Mouse (Mus musculus) 3T3-L1 (cell line): ENCODE measurements at regions not wholly inside any gene's neighbourhood (a gene's known extent, or its start where the extent isn't known, plus 50 kb on each side); places are given as distances from the start of the nearest gene placed in this dataset.
A peak's percentile ranks its signal among the peaks of the same experiment; 100 is the strongest.
"Not testable (repeated sequence)": the region's sequence is repeated elsewhere in the genome, so short reads cannot be mapped to it uniquely, and the experiment has no call there.

Source experiments
- DNase-seq: peaks from one replicate; pipeline ENCODE4 v3.0.0-alpha.2; 2015; ENCODE audit warnings: low read depth, low spot score

DNA sequence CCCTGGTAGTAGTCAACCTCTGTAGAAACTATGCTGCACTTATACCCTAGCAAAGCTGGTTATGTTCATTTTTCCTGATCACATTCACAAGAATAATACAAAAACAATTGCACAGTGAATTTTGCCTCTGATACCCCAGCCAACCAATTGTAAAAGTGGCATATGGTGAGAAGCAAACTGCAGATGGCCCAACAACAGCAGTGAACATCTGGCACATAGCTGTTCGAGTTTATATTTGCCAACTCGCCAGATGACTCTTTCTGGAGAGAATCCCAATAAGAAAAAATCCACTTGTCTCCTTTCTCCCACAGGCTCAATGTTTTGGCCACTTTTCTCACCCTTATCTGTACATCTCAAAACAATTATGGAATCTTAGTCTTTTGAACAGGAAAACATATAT is 196.5 kb upstream of the Grik2 start:
- peak; percentile 9 for DNase-seq

DNA sequence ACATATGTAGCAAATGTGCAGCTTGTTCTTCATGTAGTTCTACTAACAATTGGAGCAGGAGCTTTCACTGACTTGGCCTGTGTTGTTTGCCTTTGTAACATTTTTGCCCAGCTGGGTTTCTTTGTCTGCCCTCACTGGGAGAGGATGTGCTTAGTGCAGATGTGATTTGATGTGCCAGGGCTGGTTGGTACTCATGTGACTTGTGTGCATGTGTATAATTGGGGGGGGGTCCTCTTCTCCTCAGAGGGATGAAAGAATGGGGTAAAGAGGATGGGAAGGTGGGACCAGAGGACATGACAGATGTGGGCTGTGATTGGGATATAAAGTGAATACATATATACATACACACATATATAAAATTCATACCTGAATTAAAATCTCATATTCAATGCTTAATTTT is 163.9 kb upstream of the Grik2 start:
- DNase-seq, result no peak

DNA sequence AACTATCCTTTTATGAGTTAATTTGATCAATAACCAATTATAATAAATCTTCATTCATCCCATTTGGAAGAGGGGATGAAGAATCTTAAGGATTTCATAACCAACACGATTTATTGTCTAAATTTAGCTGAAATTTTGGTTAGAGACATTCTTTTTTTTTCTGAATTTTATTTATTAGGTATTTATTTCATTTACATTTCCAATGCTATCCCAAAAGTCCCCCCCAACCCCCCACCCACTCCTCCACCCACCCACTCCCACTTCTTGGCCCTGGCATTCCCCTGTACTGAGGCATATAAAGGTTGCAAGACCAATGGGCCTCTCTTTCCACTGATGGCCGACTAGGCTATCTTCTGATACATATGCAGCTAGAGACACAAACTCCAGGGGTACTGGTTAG is 148.7 kb upstream of the Grik2 start:
- DNase-seq, result not testable (repeated sequence)

DNA sequence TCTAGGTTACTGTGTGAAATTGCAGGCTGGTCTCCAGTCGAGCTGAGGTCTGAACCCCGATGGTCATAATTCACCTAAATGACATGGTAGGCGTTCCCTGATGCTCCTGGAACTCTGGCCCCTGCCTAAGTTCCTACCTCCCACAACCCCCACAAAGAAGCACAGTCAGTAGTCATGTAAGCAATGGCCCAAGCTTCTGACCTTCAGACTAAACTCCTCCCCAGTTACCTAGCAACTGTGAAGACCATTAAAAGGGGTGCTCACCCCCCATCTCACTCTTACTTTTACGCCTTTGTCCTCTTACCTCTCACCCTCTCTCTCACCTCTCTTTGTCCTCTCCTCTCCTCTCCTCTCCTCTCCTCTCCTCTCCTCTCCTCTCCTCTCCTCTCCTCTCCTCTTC is 120.6 kb upstream of the Grik2 start:
- DNase-seq, result not testable (repeated sequence)

DNA sequence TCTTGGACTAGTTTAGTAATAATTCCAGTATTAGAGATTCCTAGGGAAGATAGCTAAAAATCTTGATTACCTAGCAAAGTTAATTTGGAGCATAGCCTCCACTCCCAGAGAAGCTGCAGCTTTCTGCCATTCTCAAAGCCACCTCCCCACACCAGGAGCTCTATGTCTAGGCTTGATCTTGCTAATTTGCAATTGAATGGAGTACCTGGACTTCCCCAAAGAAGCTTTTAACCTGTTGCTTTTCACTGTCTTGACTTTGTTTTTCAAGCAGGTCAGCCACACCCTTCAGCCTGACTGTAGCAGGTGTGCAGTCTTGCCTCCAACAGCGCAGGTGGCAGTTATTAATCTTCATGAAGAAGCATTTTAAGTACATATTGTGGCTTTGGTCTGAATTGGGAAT is 119.6 kb upstream of the Grik2 start:
- DNase-seq, result not testable (repeated sequence)

DNA sequence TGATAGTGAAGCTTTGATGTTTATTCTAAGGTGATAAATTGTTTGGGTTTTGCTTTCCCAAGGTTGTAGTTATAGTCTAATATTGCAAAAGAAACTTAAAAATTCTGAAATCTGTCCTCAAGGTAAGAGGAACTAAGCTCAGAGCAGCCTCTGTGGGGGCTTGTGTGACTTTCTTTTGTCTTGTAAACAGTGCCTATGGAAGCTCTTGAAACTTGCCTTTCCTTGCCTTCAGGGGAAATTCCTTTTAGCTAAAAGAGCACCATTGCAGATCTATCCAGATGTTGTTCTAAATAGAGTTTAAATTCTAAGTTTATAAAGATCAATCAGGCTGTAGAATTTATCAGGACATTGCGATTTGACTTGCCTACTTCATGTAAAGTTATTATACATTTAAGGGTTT is 116.1 kb upstream of the Grik2 start:
- not testable (repeated sequence) for DNase-seq

DNA sequence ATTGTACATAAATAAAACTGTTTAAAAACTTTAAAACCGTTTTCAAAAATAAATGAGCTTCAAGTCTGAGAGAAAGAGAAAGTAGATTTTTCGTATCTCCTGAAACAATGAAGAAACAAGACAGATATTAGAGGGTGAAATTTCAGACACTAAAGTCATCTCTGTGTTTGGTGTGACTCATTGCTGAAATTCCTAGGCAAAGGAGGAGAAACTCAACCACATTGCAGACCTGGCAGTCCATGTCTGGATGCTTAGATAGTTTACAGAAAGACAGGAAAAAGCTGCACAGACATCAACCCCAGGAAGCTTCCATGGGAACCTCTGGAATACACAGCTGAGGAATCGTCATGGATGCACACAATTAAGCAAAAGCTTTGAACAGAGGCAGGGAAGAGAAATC is 106.9 kb upstream of the Grik2 start:
- DNase-seq, result peak; percentile 75

DNA sequence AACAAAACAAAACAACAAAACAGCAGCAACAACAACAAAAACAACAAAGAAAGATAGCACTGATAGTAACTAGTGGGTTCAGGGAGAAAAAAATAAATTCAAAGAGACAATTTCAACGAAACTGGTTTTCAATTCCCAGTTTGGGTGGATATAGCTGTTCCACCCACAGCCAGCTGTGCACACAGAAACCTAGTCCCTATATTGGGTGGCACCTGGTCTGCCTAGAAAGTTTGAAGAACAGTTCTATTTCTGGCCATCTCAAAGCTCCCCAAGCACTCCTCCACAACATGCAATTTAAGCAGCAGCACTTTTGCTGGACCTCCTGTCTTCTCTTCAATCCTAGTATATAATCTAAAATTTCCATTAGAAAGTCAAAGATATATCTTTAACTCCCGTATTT is 95.5 kb upstream of the Grik2 start:
- DNase-seq, result no peak

DNA sequence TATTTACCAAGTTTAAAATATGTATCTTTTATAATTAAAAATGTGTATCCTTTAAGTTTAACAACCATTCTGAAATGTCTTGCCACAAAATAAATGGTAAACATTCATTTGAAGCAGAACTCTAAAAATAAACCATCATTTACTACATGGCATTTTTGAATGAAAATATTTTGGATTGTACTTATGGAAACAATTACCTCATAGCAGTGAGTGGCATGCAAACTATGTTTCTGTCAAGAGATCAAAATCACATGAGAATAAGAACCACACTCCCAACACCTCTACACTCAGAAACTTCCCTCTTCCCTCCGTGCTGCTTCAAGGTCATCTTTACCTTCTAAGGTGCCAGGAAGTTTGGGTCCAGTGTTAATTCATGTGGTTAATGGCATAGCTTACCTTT is 94.9 kb upstream of the Grik2 start:
- DNase-seq, result peak; percentile 23

DNA sequence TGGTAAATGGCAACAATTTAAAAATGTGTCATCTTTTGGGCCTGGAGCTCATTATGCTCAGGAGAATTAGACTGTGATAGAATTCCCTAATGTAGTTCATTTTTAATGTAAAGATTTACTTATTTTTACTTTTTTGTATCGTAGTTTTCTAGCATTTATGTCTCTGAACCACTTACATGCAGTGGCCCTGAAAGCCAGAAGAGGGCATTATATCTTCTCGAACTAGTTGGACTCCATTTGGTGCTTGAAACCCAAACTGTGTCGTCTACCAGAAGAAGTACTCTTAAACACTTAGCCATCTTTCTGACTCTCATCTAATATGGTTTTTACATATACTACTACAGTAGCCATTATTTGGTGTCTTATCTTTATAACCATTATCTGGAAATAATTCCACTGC is 75.2 kb upstream of the Grik2 start:
- no peak for DNase-seq

DNA sequence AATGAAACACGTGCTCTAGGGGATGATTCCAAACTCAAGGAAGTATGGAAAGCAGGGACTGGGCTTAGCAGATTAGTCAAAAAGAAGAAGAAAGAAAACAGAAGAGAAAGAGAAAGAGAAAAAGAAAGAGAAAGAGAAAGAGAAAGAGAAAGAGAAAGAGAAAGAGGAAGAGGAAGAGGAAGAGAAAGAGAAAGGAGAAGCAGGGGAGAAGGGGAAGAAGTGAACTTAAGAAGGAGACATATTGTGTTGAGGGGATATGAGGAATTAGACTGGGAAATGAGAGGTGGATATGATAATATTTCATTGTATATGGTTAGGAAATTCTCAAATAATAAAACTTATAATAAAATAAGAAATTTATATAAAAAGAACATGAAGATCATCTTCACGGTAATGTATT is 59.1 kb upstream of the Grik2 start:
- no peak for DNase-seq

DNA sequence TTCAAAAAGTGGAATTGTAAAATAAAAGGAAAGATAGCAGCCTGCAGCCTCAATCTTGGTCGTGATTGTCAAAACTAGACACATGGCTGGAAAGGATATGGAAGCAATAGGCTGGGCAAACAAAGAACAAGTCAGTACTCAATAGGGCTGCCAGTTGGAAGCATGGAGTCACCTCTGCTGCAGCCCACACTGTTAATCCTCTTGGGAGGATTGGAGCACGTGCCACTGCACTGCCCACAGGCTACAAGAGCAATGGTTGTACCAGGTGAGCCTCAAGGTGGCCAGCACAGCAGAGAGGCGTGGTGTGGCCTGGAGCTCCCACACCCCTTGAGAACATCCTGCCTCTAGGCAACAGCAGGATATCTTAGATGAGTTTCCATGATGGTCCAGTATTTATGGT is 55.7 kb upstream of the Grik2 start:
- DNase-seq, result no peak
